Mouse (Mus musculus) forebrain, embryonic 11.5 days (tissue): ENCODE results near the gene Cwc27. TPM values are rescaled to one million over a fixed set of nuclear protein-coding genes. Genes with fewer than 3 reads are reported as not detected.

ENCODE experiments used
- ATAC-seq: fragments of 200-750 bp; cut with Nextera tagmentation; replicated peaks from 2 replicates; pipeline ENCODE4 v1.8.0; 2017; ENCODE audit warnings: moderate TSS enrichment; ENCODE audit not compliant: low FRiP score
- DNase-seq: peaks from one replicate; pipeline ENCODE4 v3.0.0-alpha.2; 2017; ENCODE audit warnings: low spot score
- H3K27ac ChIP-seq: fragments of 300-500 bp; sonication (generic); 2 replicates; pipeline ENCODE4 v1.5.1; 2014; ENCODE audit warnings: low read depth, low read length
- H3K27me3 ChIP-seq: fragments of 300-500 bp; sonication (generic); 2 replicates; pipeline ENCODE4 v1.6.1; 2014; ENCODE audit warnings: mild to moderate bottlenecking, low read length, mixed read lengths; ENCODE audit not compliant: control insufficient read depth, insufficient read depth
- H3K36me3 ChIP-seq: fragments of 300-500 bp; sonication (generic); 2 replicates; pipeline ENCODE4 v1.6.1; 2014; ENCODE audit warnings: mild to moderate bottlenecking, low read length, moderate library complexity, mixed read lengths; ENCODE audit not compliant: control insufficient read depth, insufficient read depth
- H3K4me1 ChIP-seq: fragments of 300-500 bp; sonication (generic); replicated peaks from 2 replicates; pipeline ENCODE4 v1.6.1; 2014; ENCODE audit warnings: low read length, mixed read lengths; ENCODE audit not compliant: control insufficient read depth, insufficient read depth
- H3K4me2 ChIP-seq: fragments of 300-500 bp; sonication (generic); 2 replicates; pipeline ENCODE4 v1.6.1; 2014; ENCODE audit warnings: low read depth, mild to moderate bottlenecking, low read length, moderate library complexity, mixed read lengths; ENCODE audit not compliant: severe bottlenecking
- H3K4me3 ChIP-seq: fragments of 300-500 bp; sonication (generic); 2 replicates; pipeline ENCODE4 v1.5.1; 2014; ENCODE audit warnings: low read depth, low read length
- H3K9ac ChIP-seq: fragments of 300-500 bp; sonication (generic); 2 replicates; pipeline ENCODE4 v1.6.1; 2014; ENCODE audit warnings: low read length
- H3K9me3 ChIP-seq: fragments of 300-500 bp; sonication (generic); 2 replicates; pipeline ENCODE4 v1.6.1; 2016; ENCODE audit warnings: low read length, mixed read lengths; ENCODE audit not compliant: control insufficient read depth
- WGBS: fragments of 180-500 bp; shearing (Covaris S2); extraction: QIAGEN DNeasy Blood & Tissue Kit; methylation state at CpG from one replicate; pipeline ENCODE4 v1.1.7; 2014; 5-methylcytosine and 5-hydroxymethylcytosine counted together
- polyA plus RNA-seq: library from polyadenylated mRNA; unstranded; fragments of >200 nt; fragmentation: Nextera tagmentation; extraction: Ambion mirVana; gene quantifications from 2 replicates; pipeline ENCODE4 v1.2.1, GENCODE M21; 2014

The Cwc27 gene
- polyA plus RNA-seq, 1 experiment from 2014 or later, result 40.2 TPM

DNA sequence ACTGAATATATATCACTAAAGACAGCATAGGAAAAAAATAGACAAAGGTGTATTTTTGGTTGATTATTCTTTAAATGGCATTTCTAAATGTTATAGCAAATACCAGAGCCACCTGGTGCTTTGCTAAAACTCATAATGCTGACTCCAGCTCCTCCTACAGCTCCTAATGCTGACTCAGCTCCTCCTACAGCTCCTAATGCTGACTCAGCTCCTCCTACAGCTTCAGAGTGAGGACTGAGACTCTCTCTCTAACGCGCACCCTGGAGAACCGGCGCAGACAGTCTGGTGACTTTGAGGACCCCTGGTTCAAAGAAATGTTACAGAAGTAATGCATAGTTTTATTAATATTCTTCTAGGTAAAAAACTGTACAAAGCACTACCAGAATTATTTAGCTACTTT lies 74.1 kb downstream of the Cwc27 start:
- Histone ChIP-seq H3K4me3 (no peak overlapping the region), H3K27ac (no peak overlapping the region), H3K36me3 (no peaks in the 10 kb centered on the region), H3K27me3 (no peaks in the 10 kb centered on the region), H3K4me1 (no peaks in the 10 kb centered on the region), H3K9me3 (no peaks in the 10 kb centered on the region), H3K4me2 (no peak overlapping the region), H3K9ac (no peak overlapping the region)
- DNase-seq, result no peak
- 88% methylated on average over 4 of the region's 4 CpGs for WGBS
- no peak for ATAC-seq

GRCm38 (mm10) chr13:104729261-104730046 lies 87.5 kb downstream of the Cwc27 start:
- Histone ChIP-seq H3K4me1 (no peaks in the 10 kb centered on the region), H3K27ac (no peak overlapping the region), H3K9me3 (no peaks in the 10 kb centered on the region), H3K36me3 (no peaks in the 10 kb centered on the region), H3K9ac (no peak overlapping the region), H3K27me3 (no peaks in the 10 kb centered on the region), H3K4me3 (no peak overlapping the region), H3K4me2 (no peak overlapping the region)
- ATAC-seq (no peak), DNase-seq (no peak)
- 72% methylated on average over 3 of the region's 3 CpGs for WGBS

- Histone ChIP-seq H3K9ac (no peak overlapping the region), H3K4me3 (no peak overlapping the region), H3K27ac (no peak overlapping the region), H3K4me1 (no peaks in the 10 kb centered on the region), H3K4me2 (no peak overlapping the region), H3K27me3 (no peaks in the 10 kb centered on the region), H3K9me3 (no peaks in the 10 kb centered on the region), H3K36me3 (no peaks in the 10 kb centered on the region)
- 92% methylated on average over 2 of the region's 2 CpGs for WGBS
- no peak for DNase-seq
- no peak for ATAC-seq
Measured at GRCm38 (mm10) chr13:104727681-104728080, 89.3 kb downstream of the Cwc27 start.

- no peak overlapping the region for H3K27ac ChIP-seq
- H3K27me3 ChIP-seq, result no peaks in the 10 kb centered on the region
- DNase-seq (no peak), ATAC-seq (no peak)
- no peak overlapping the region for H3K4me2 ChIP-seq
- no peaks in the 10 kb centered on the region for H3K36me3 ChIP-seq
- H3K4me1 ChIP-seq, result no peaks in the 10 kb centered on the region
- WGBS, result 87% methylated on average over 5 of the region's 5 CpGs
- no peak overlapping the region for H3K9ac ChIP-seq
- H3K4me3 ChIP-seq, result no peak overlapping the region
- no peaks in the 10 kb centered on the region for H3K9me3 ChIP-seq
Measured at GRCm38 (mm10) chr13:104720133-104720532, 96.8 kb downstream of the Cwc27 start.

- no peak overlapping the region for H3K4me2 ChIP-seq
- ATAC-seq (peak; percentile 59; the same call in 1 of the 2 replicates), DNase-seq (peak; percentile 49)
- no peaks in the 10 kb centered on the region for H3K36me3 ChIP-seq
- no peaks in the 10 kb centered on the region for H3K9me3 ChIP-seq
- no peak overlapping the region for H3K9ac ChIP-seq
- no peak overlapping the region for H3K27ac ChIP-seq
- WGBS, result 73% methylated on average over 6 of the region's 6 CpGs
- no peaks in the 10 kb centered on the region for H3K27me3 ChIP-seq
- no peaks in the 10 kb centered on the region for H3K4me1 ChIP-seq
- no peak overlapping the region for H3K4me3 ChIP-seq
Measured at GRCm38 (mm10) chr13:104694612-104695355, 122.2 kb downstream of the Cwc27 start.

GRCm38 (mm10) chr13:104692710-104693109 lies 124.2 kb downstream of the Cwc27 start:
- H3K4me2 ChIP-seq, result no peak overlapping the region
- H3K9me3 ChIP-seq, result no peaks in the 10 kb centered on the region
- H3K36me3 ChIP-seq, result no peaks in the 10 kb centered on the region
- H3K27me3 ChIP-seq, result no peaks in the 10 kb centered on the region
- 84% methylated on average over 3 of the region's 3 CpGs for WGBS
- H3K4me3 ChIP-seq, result no peak overlapping the region
- no peaks in the 10 kb centered on the region for H3K4me1 ChIP-seq
- no peak overlapping the region for H3K27ac ChIP-seq
- no peak for DNase-seq
- no peak overlapping the region for H3K9ac ChIP-seq
- no peak; the same call in 1 of the 2 replicates for ATAC-seq

DNA sequence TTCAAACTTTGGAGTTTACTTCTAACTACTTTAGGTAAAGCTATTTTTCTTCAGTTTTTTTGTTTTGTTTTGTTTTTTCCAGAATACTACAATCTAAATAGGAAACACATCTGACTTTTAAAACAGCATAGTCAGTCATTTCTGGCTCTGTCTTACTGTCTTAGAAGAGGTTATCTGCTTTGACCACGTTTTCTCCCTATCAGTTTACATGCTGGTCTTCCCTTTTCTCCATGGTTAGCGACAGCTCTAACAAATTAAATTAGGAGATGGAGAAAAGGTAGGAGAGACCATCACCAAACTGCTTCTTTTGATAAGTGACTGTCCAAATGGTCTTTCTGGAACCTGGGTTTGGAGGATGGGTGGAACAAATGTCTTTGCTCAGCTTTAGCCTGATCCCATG lies 131.4 kb downstream of the Cwc27 start:
- Histone ChIP-seq H3K27me3 (no peaks in the 10 kb centered on the region), H3K4me1 (no peaks in the 10 kb centered on the region), H3K9me3 (no peaks in the 10 kb centered on the region), H3K27ac (no peak overlapping the region), H3K4me3 (no peak overlapping the region), H3K4me2 (no peak overlapping the region), H3K9ac (no peak overlapping the region), H3K36me3 (no peaks in the 10 kb centered on the region)
- ATAC-seq, result no peak
- DNase-seq, result no peak
- WGBS, result 71% methylated on average over 2 of the region's 2 CpGs

DNA sequence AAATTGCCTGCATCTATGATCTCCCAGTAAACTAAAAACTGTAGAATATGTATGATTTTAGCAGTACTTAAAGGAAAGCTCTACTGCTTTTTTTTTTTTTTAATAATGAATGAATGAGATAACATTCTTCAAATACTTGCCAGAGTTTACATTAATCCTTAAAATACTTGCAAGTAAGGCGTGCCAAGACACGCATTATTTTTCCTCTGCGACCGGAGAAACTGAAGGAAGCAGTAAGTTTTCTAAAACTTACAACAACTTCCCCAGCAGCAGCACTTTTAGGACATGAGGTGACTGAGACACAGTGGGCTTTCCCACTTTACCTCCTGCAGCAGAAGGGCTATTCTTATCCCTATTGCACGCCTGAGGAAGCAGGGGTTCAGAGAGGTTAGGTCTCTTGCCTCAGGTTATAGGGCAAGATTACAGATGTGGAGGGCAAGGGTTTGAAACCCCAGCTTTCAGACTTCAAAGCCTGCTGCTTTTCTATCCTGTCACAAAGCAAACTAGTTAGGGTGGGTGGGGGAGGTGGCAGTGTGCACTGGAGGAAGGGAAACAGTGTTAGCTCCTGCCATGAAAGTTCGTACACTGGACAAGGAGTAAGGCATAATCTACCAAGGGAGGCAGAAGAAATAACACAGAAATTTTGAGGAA lies 132.5 kb downstream of the Cwc27 start:
- ATAC-seq (no peak), DNase-seq (peak; percentile 52)
- 33% methylated on average over 6 of the region's 6 CpGs for WGBS
- Histone ChIP-seq H3K36me3 (no peaks in the 10 kb centered on the region), H3K27ac (no peak overlapping the region), H3K9me3 (no peaks in the 10 kb centered on the region), H3K4me3 (no peak overlapping the region), H3K4me1 (no peaks in the 10 kb centered on the region), H3K27me3 (no peaks in the 10 kb centered on the region), H3K4me2 (no peak overlapping the region), H3K9ac (no peak overlapping the region)
